Mouse (Mus musculus) myocyte (in vitro differentiated cells): Measurements from ENCODE around the gene Gm5447. TPM values are rescaled to one million over a fixed set of nuclear protein-coding genes. Genes with fewer than 3 reads are reported as not detected.

ENCODE experiments used
- H3K27me3 ChIP-seq: one replicate; pipeline ENCODE4 v1.6.1; 2011; ENCODE audit not compliant: control insufficient read depth, insufficient read depth, insufficient read length
- H3K36me3 ChIP-seq: one replicate; pipeline ENCODE4 v1.6.1; 2011; ENCODE audit not compliant: control insufficient read depth, insufficient read depth
- H3K4me2 ChIP-seq: one replicate; pipeline ENCODE4 v1.6.1; 2011; ENCODE audit warnings: low read depth, control low read depth
- H3K4me3 ChIP-seq: one replicate; pipeline ENCODE4 v1.5.1; 2011; ENCODE audit warnings: mild to moderate bottlenecking, control low read depth, moderate library complexity
- H3K79me2 ChIP-seq: one replicate; pipeline ENCODE4 v1.6.1; 2011; ENCODE audit not compliant: control insufficient read depth, insufficient read depth
- H3ac ChIP-seq: one replicate; pipeline ENCODE4 v1.6.1; 2011; ENCODE audit not compliant: control insufficient read depth, insufficient read length
- CEBPB ChIP-seq: IDR thresholded peaks from 2 replicates; pipeline ENCODE4 v1.6.1; 2011; ENCODE audit warnings: mild to moderate bottlenecking, moderate library complexity; ENCODE audit not compliant: poor library complexity, insufficient read depth, severe bottlenecking
- E2F4 ChIP-seq: IDR thresholded peaks from one replicate; pipeline ENCODE4 v1.6.1; 2011; ENCODE audit warnings: mild to moderate bottlenecking, control low read depth, moderate library complexity; ENCODE audit not compliant: insufficient read depth
- MAX ChIP-seq: IDR thresholded peaks from one replicate; pipeline ENCODE4 v1.6.1; 2011; ENCODE audit warnings: low read depth, mild to moderate bottlenecking, control low read depth
- MYOD1 ChIP-seq, 3 experiments: IDR thresholded peaks; one replicate each; pipeline ENCODE4 v1.6.1; 2011; ENCODE audit warnings: control low read depth in 2 of 3, low read depth in 2 of 3, mild to moderate bottlenecking in 2 of 3, moderate library complexity in 1 of 3; ENCODE audit not compliant: insufficient read length in 2 of 3, control insufficient read depth in 1 of 3
- MYOG ChIP-seq, 3 experiments: IDR thresholded peaks; one replicate each; pipeline ENCODE4 v1.6.1; 2011; ENCODE audit warnings: control low read depth in 2 of 3, low read depth in 2 of 3, mild to moderate bottlenecking in 2 of 3; ENCODE audit not compliant: insufficient read length in 2 of 3, control insufficient read depth in 1 of 3, insufficient read depth in 1 of 3
- POLR2A ChIP-seq: IDR thresholded peaks from one replicate; pipeline ENCODE4 v1.6.1; 2011; ENCODE audit warnings: low read depth, mild to moderate bottlenecking, control low read depth, moderate library complexity; ENCODE audit not compliant: insufficient read length
- POLR2AphosphoS2 ChIP-seq: IDR thresholded peaks from one replicate; pipeline ENCODE4 v1.6.1; 2011; ENCODE audit warnings: low read depth, control low read depth; ENCODE audit not compliant: insufficient read length
- REST ChIP-seq: IDR thresholded peaks from one replicate; pipeline ENCODE4 v1.6.1; 2011; ENCODE audit warnings: mild to moderate bottlenecking, control low read depth, moderate library complexity; ENCODE audit not compliant: insufficient read depth, insufficient read length
- SRF ChIP-seq: IDR thresholded peaks from one replicate; pipeline ENCODE4 v1.6.1; 2011; ENCODE audit warnings: low read depth; ENCODE audit not compliant: control insufficient read depth, insufficient read length
- TCF12 ChIP-seq: IDR thresholded peaks from one replicate; pipeline ENCODE4 v1.6.1; 2011; ENCODE audit warnings: mild to moderate bottlenecking, control low read depth; ENCODE audit not compliant: poor library complexity, insufficient read depth, severe bottlenecking
- TCF3 ChIP-seq: IDR thresholded peaks from one replicate; pipeline ENCODE4 v1.6.1; 2011; ENCODE audit warnings: low read depth, control low read depth; ENCODE audit not compliant: insufficient read length
- USF1 ChIP-seq: IDR thresholded peaks from one replicate; pipeline ENCODE4 v1.6.1; 2011; ENCODE audit warnings: low read depth, mild to moderate bottlenecking, control low read depth, moderate library complexity
- polyA plus RNA-seq: library from polyadenylated mRNA; unstranded; fragments of >200 nt; fragmentation: generic; extraction: Trizol; gene quantifications from one replicate; pipeline ENCODE4 v1.2.1, GENCODE M21; 2012; ENCODE audit warnings: missing spikeins

The Gm5447 gene
- polyA plus RNA-seq, 1 experiment: not detected

DNA sequence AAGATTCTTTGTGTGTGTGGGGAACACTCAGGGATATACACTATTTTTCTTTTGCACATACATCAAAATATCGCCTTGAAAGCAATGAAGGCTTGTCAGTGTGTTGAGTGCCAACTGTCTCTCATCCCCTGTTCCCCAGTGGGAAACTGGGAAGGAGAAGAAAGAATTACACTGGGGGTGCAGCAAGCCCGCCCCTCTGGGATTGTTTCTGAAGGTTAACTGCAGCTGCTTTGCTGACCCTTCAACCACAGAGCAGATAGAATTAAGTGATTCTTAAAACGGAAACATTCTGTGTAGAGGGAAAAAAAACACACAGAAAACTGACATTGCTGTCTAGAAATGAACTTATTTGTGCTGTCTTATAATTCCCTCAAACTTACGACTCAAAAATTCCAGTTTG lies 47.5 kb downstream of the Gm5447 start:
- Histone ChIP-seq H3K27me3 (no peaks in the 10 kb centered on the region), H3K4me2 (no peak overlapping the region), H3K4me3 (no peak overlapping the region), H3ac (no peak overlapping the region), H3K79me2 (no peaks in the 10 kb centered on the region), H3K36me3 (no peaks in the 10 kb centered on the region)
- TF ChIP-seq SRF: no peak
- no peak for TF ChIP-seq REST
- TF ChIP-seq TCF3: no peak
- no peak for TF ChIP-seq TCF12
- no peak for TF ChIP-seq CEBPB
- TF ChIP-seq MYOG (IDR thresholded peaks at IDR 0.05; ENCODE audit: control insufficient read depth in 1 of 3, insufficient read depth in 1 of 3, insufficient read length in 2 of 3, low read depth in 2 of 3): no peak
- TF ChIP-seq USF1: no peak
- TF ChIP-seq POLR2A: no peak
- no peak for TF ChIP-seq E2F4
- TF ChIP-seq MAX: no peak
- no peak for TF ChIP-seq MYOD1 (IDR thresholded peaks at IDR 0.05; ENCODE audit: control insufficient read depth in 1 of 3, insufficient read length in 2 of 3, low read depth in 2 of 3)
- TF ChIP-seq POLR2AphosphoS2: no peak

DNA sequence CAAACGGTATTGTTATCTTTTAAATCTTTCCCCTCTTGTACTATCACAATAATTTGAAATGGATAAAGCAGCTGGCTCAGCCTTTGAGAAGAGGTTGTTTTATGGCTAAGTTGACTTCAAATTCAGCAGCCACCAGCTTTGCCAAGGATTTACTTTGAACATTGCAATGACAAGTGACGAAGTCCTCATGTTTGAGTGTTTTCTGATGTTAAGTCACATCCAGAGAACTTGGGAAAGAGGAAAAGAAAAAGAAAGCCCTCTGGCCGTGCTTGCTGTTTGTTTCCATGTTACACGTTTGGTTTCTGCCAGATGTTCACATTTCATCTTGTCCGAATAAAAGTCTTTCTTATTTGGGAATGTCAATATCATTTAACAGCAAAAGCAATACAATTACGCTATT lies 47.9 kb downstream of the Gm5447 start:
- H3K4me3 ChIP-seq: no peak overlapping the region
- H3K27me3 ChIP-seq: no peaks in the 10 kb centered on the region
- TF ChIP-seq MYOG (IDR thresholded peaks at IDR 0.05; ENCODE audit: control insufficient read depth in 1 of 3, insufficient read depth in 1 of 3, insufficient read length in 2 of 3, low read depth in 2 of 3) (no peak), TCF3 (no peak), USF1 (no peak), TCF12 (no peak), REST (no peak), MAX (no peak), SRF (no peak), MYOD1 (IDR thresholded peaks at IDR 0.05; ENCODE audit: control insufficient read depth in 1 of 3, insufficient read length in 2 of 3, low read depth in 2 of 3) (no peak), POLR2AphosphoS2 (no peak), E2F4 (no peak), POLR2A (no peak), CEBPB (no peak)
- H3K36me3 ChIP-seq: no peaks in the 10 kb centered on the region
- no peak overlapping the region for H3K4me2 ChIP-seq
- H3ac ChIP-seq: no peak overlapping the region
- no peaks in the 10 kb centered on the region for H3K79me2 ChIP-seq

DNA sequence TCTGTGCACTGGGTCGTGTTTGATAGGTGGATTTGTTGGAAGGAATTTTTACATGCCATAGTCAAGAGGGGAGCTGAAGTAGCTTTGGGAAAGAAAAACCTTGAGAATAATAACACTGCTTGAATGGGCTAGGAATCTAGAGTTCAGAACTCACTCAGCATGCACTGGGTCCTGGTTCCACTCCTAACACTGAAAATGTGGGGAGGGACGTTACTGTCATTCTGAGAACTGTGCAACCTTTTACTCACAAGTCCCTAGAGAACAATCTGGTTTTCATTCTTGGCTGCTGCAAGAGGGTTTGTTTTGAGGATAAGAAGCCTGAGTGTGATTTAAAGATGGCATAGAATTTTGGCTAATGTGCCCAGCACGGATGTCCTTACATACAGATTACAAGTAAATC lies 49.7 kb downstream of the Gm5447 start:
- TF ChIP-seq USF1 (no peak), MYOD1 (IDR thresholded peaks at IDR 0.05; ENCODE audit: control insufficient read depth in 1 of 3, insufficient read length in 2 of 3, low read depth in 2 of 3) (no peak), SRF (no peak), MYOG (IDR thresholded peaks at IDR 0.05; ENCODE audit: control insufficient read depth in 1 of 3, insufficient read depth in 1 of 3, insufficient read length in 2 of 3, low read depth in 2 of 3) (no peak), TCF3 (no peak), POLR2AphosphoS2 (no peak), REST (no peak), TCF12 (no peak), CEBPB (no peak), E2F4 (no peak)
- Histone ChIP-seq H3K36me3 (no peaks in the 10 kb centered on the region), H3K4me2 (no peak overlapping the region), H3K27me3 (no peaks in the 10 kb centered on the region), H3K4me3 (no peak overlapping the region), H3ac (no peak overlapping the region), H3K79me2 (no peaks in the 10 kb centered on the region)

Other genes starting within 250 kb of the Gm5447 start
- 0.01 TPM for gene Irf4, start 225.0 kb upstream of the Gm5447 start, polyA plus RNA-seq
- gene Hus1b, start 26.4 kb upstream of the Gm5447 start, polyA plus RNA-seq: not detected
- 12.6 TPM for gene Exoc2, start 111 bp upstream of the Gm5447 start, polyA plus RNA-seq